Mouse (Mus musculus) c-Kit-positive CD71-positive TER-119-positive erythroid progenitor cells, embryonic 14.5 days (primary cell): ENCODE measurements at regions not wholly inside any gene's neighbourhood (a gene's known extent, or its start where the extent isn't known, plus 50 kb on each side); places are given as distances from the start of the nearest gene placed in this dataset.

ENCODE experiments used
- DNase-seq: peaks from one replicate; pipeline ENCODE4 v3.0.0-alpha.2; 2013; ENCODE audit warnings: low spot score

- DNase-seq: no peak
Measured at GRCm38 (mm10) chr11:8224366-8224765, 440.0 kb downstream of the Tns3 start.

GRCm38 (mm10) chr11:8220618-8221017 is 443.7 kb downstream of the Tns3 start:
- no peak for DNase-seq

DNA sequence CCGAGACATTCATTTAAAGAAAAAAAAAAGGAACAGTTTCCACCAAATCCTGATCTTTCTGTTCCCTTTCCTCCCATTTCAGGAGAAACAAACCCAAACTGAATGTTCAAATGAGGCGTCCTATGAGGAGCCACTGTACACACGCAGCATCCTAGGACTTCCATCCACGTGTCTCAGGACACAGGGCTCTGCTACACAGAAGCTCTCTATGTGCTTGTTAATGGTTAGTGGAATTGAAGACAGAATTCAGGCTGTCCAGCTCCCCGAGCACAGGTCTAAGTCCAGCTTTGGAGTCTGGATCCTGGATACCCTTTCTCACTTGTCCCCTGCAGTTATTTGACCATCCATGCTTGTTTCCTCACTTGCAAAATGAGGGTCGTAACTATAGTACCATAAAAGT is 444.4 kb downstream of the Tns3 start:
- no peak for DNase-seq

GRCm38 (mm10) chr11:8215634-8216033 is 448.7 kb downstream of the Tns3 start:
- DNase-seq: no peak

DNA sequence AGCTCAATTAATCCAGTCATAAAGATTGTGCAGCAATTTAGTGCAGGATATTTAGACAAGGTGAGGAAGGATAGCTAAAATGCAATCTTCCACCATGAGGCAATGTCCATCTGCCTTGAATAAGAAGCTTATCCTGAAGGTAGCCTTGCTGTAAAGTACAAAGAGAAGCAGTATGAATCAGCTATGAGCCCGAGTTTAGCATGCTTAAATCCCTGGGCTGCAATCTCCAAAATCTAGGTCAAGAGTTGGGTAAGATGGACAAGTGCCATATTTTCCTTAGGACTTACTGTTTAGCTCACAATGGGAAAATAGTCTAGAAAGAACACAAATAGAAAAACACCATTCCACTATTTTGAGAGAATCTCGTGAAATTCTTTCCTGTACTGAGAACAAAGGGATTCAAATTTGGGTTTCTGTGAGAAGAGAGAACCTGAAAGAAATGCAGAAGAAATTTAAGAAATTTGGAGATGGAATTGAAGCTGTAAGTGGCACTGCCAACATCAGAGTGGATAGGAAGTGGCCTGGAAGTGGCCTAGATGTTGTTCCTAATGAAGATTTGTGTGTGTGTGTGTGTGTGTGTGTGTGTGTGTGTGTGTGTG is 449.9 kb downstream of the Tns3 start:
- no peak for DNase-seq

DNA sequence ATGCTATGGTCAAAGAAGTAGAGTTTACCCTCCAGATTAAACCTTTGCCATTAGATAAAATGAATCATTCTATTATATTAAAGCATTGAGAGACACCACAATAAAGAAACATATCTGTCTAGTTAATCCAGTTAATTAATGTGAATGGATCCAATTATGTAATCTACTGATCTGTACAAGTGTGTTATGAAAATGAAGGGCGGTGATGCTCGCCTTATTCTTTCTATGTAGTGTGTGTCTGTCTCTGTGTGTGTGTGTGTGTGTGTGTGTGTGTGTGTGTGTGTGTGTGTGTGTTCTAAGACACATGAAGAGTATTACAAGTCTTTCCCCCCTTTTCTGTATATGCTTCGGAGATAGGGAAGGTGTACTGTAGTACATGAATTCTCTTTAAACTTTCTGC is 451.2 kb downstream of the Tns3 start:
- no peak for DNase-seq

DNA sequence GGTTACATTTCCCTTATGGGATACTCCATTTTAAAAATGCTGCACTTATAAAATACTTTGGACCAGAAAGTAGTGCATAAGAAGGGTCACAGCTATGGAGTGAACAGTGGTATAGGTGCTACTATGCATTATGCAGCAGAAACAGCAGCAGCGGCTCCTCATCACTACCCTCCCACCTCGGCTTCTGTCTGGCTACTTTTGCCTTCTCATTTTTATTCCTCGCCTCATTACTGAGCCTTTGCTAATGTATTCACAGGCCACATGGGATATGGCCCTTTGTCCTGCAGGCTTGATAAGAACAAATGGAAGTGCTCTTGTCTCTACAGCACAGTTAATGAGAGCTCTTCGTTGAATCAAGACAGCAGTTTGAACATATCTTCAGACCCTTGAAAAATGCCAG is 451.6 kb downstream of the Tns3 start:
- no peak for DNase-seq

GRCm38 (mm10) chr11:8209041-8209440 is 455.3 kb downstream of the Tns3 start:
- no peak for DNase-seq

- DNase-seq: no peak
Measured at GRCm38 (mm10) chr11:8199293-8199692, 465.0 kb downstream of the Tns3 start.
